Mouse (Mus musculus): ENCODE measurements at regions not wholly inside any gene's neighbourhood (a gene's known extent, or its start where the extent isn't known, plus 50 kb on each side); places are given as distances from the start of the nearest gene placed in this dataset.
A peak's percentile ranks its signal among the peaks of the same experiment; 100 is the strongest.

GRCm38 (mm10) chr16:29840412-29840811 is 223.8 kb upstream of the Hes1 start:
- H3K9ac ChIP-seq (ENCODE audit: low read length) = no peak overlapping the region
- no peaks in the 10 kb centered on the region for H3K36me3 ChIP-seq (ENCODE audit: control insufficient read depth, insufficient read depth, low read length)
- ATAC-seq (no peak), DNase-seq (ENCODE audit: low spot score) (no peak)
- no peak overlapping the region for H3K27ac ChIP-seq (ENCODE audit: low read depth, low read length)
- peaks cover 29% of the 10 kb centered on the region for H3K4me1 ChIP-seq (ENCODE audit: control insufficient read depth, insufficient read depth, low read length)
- 90% methylated on average over 2 of the region's 2 CpGs for WGBS
- H3K9me3 ChIP-seq (replicated peaks; ENCODE audit: control insufficient read depth, low read length) = no peaks in the 10 kb centered on the region
- no peak overlapping the region for H3K4me3 ChIP-seq (ENCODE audit: low read depth, low read length)
- H3K27me3 ChIP-seq (replicated peaks; ENCODE audit: control insufficient read depth, insufficient read depth, low read length) = no peaks in the 10 kb centered on the region
- H3K4me2 ChIP-seq (ENCODE audit: low read length) = no peak overlapping the region

- ATAC-seq (no peak), DNase-seq (ENCODE audit: low spot score) (no peak)
- Histone ChIP-seq H3K9me3 (replicated peaks; ENCODE audit: control insufficient read depth, low read length) (no peaks in the 10 kb centered on the region), H3K4me2 (ENCODE audit: low read length) (no peak overlapping the region), H3K27ac (ENCODE audit: low read depth, low read length) (no peak overlapping the region), H3K4me1 (ENCODE audit: control insufficient read depth, insufficient read depth, low read length) (peaks cover 31% of the 10 kb centered on the region), H3K4me3 (ENCODE audit: low read depth, low read length) (no peak overlapping the region), H3K36me3 (ENCODE audit: control insufficient read depth, insufficient read depth, low read length) (no peaks in the 10 kb centered on the region), H3K9ac (ENCODE audit: low read length) (no peak overlapping the region), H3K27me3 (replicated peaks; ENCODE audit: control insufficient read depth, insufficient read depth, low read length) (no peaks in the 10 kb centered on the region)
- WGBS = 84% methylated on average over 4 of the region's 4 CpGs
Observed at GRCm38 (mm10) chr16:29841132-29841531, 223.1 kb upstream of the Hes1 start.

GRCm38 (mm10) chr16:29842071-29842470 is 222.1 kb upstream of the Hes1 start:
- H3K27ac ChIP-seq (ENCODE audit: low read depth, low read length) = no peak overlapping the region
- no peak for DNase-seq (ENCODE audit: low spot score)
- H3K9ac ChIP-seq (ENCODE audit: low read length) = no peak overlapping the region
- no peak overlapping the region for H3K4me3 ChIP-seq (ENCODE audit: low read depth, low read length)
- 86% methylated on average over 4 of the region's 4 CpGs for WGBS
- no peaks in the 10 kb centered on the region for H3K27me3 ChIP-seq (replicated peaks; ENCODE audit: control insufficient read depth, insufficient read depth, low read length)
- no peaks in the 10 kb centered on the region for H3K9me3 ChIP-seq (replicated peaks; ENCODE audit: control insufficient read depth, low read length)
- no peak for ATAC-seq
- no peaks in the 10 kb centered on the region for H3K36me3 ChIP-seq (ENCODE audit: control insufficient read depth, insufficient read depth, low read length)
- no peak overlapping the region for H3K4me2 ChIP-seq (ENCODE audit: low read length)
- H3K4me1 ChIP-seq (ENCODE audit: control insufficient read depth, insufficient read depth, low read length) = peaks cover 28% of the 10 kb centered on the region

GRCm38 (mm10) chr16:29843490-29843889 is 220.7 kb upstream of the Hes1 start:
- WGBS = 94% methylated on average over 7 of the region's 7 CpGs
- Histone ChIP-seq H3K9me3 (replicated peaks; ENCODE audit: control insufficient read depth, low read length) (no peaks in the 10 kb centered on the region), H3K4me1 (ENCODE audit: control insufficient read depth, insufficient read depth, low read length) (peaks cover 22% of the 10 kb centered on the region), H3K4me2 (ENCODE audit: low read length) (no peak overlapping the region), H3K36me3 (ENCODE audit: control insufficient read depth, insufficient read depth, low read length) (no peaks in the 10 kb centered on the region), H3K9ac (ENCODE audit: low read length) (no peak overlapping the region), H3K4me3 (ENCODE audit: low read depth, low read length) (no peak overlapping the region), H3K27me3 (replicated peaks; ENCODE audit: control insufficient read depth, insufficient read depth, low read length) (no peaks in the 10 kb centered on the region), H3K27ac (ENCODE audit: low read depth, low read length) (no peak overlapping the region)
- ATAC-seq = no peak
- DNase-seq (ENCODE audit: low spot score) = no peak

- Histone ChIP-seq H3K4me1 (ENCODE audit: control insufficient read depth, insufficient read depth, low read length) (peaks cover 12% of the 10 kb centered on the region; the same call in 1 of the 2 replicates), H3K27me3 (replicated peaks; ENCODE audit: control insufficient read depth, insufficient read depth, low read length) (no peaks in the 10 kb centered on the region), H3K9me3 (replicated peaks; ENCODE audit: control insufficient read depth, low read length) (no peaks in the 10 kb centered on the region), H3K4me3 (ENCODE audit: low read depth, low read length) (no peak overlapping the region), H3K27ac (ENCODE audit: low read depth, low read length) (no peak overlapping the region), H3K36me3 (ENCODE audit: control insufficient read depth, insufficient read depth, low read length) (no peaks in the 10 kb centered on the region), H3K4me2 (ENCODE audit: low read length) (no peak overlapping the region), H3K9ac (ENCODE audit: low read length) (no peak overlapping the region)
- peak; percentile 18; the same call in 1 of the 2 replicates for ATAC-seq
- DNase-seq (ENCODE audit: low spot score) = no peak
- WGBS = 27% methylated on average over 11 of the region's 12 CpGs
Observed at GRCm38 (mm10) chr16:29844706-29845596, 219.2 kb upstream of the Hes1 start.

- H3K4me3 ChIP-seq (ENCODE audit: low read depth, low read length) = no peak overlapping the region
- H3K27ac ChIP-seq (ENCODE audit: low read depth, low read length) = no peak overlapping the region
- WGBS = 51% methylated on average over 8 of the region's 8 CpGs
- ATAC-seq (no peak), DNase-seq (ENCODE audit: low spot score) (no peak)
- H3K4me2 ChIP-seq (ENCODE audit: low read length) = no peak overlapping the region
- peaks cover 12% of the 10 kb centered on the region; the same call in 1 of the 2 replicates for H3K4me1 ChIP-seq (ENCODE audit: control insufficient read depth, insufficient read depth, low read length)
- no peaks in the 10 kb centered on the region for H3K27me3 ChIP-seq (replicated peaks; ENCODE audit: control insufficient read depth, insufficient read depth, low read length)
- H3K9me3 ChIP-seq (replicated peaks; ENCODE audit: control insufficient read depth, low read length) = no peaks in the 10 kb centered on the region
- H3K36me3 ChIP-seq (ENCODE audit: control insufficient read depth, insufficient read depth, low read length) = no peaks in the 10 kb centered on the region
- H3K9ac ChIP-seq (ENCODE audit: low read length) = no peak overlapping the region
Observed at GRCm38 (mm10) chr16:29845597-29845986, 218.6 kb upstream of the Hes1 start.

- H3K27ac ChIP-seq (ENCODE audit: low read depth, low read length) = no peak overlapping the region
- H3K9me3 ChIP-seq (replicated peaks; ENCODE audit: control insufficient read depth, low read length) = no peaks in the 10 kb centered on the region
- no peak overlapping the region for H3K4me2 ChIP-seq (ENCODE audit: low read length)
- no peak for ATAC-seq
- DNase-seq (ENCODE audit: low spot score) = no peak
- no peaks in the 10 kb centered on the region for H3K27me3 ChIP-seq (replicated peaks; ENCODE audit: control insufficient read depth, insufficient read depth, low read length)
- 41% methylated on average over 1 of the region's 1 CpGs for WGBS
- H3K4me1 ChIP-seq (ENCODE audit: control insufficient read depth, insufficient read depth, low read length) = peaks cover 12% of the 10 kb centered on the region; the same call in 1 of the 2 replicates
- no peaks in the 10 kb centered on the region for H3K36me3 ChIP-seq (ENCODE audit: control insufficient read depth, insufficient read depth, low read length)
- no peak overlapping the region for H3K4me3 ChIP-seq (ENCODE audit: low read depth, low read length)
- no peak overlapping the region for H3K9ac ChIP-seq (ENCODE audit: low read length)
Observed at GRCm38 (mm10) chr16:29847059-29847458, 217.1 kb upstream of the Hes1 start.

- no peaks in the 10 kb centered on the region for H3K36me3 ChIP-seq (ENCODE audit: control insufficient read depth, insufficient read depth, low read length)
- H3K9ac ChIP-seq (ENCODE audit: low read length) = no peak overlapping the region
- no peaks in the 10 kb centered on the region for H3K9me3 ChIP-seq (replicated peaks; ENCODE audit: control insufficient read depth, low read length)
- H3K4me3 ChIP-seq (ENCODE audit: low read depth, low read length) = no peak overlapping the region
- no peaks in the 10 kb centered on the region for H3K27me3 ChIP-seq (replicated peaks; ENCODE audit: control insufficient read depth, insufficient read depth, low read length)
- H3K4me1 ChIP-seq (ENCODE audit: control insufficient read depth, insufficient read depth, low read length) = peaks cover 12% of the 10 kb centered on the region; the same call in 1 of the 2 replicates
- DNase-seq (ENCODE audit: low spot score) (no peak), ATAC-seq (no peak)
- WGBS = 78% methylated on average over 4 of the region's 4 CpGs
- no peak overlapping the region for H3K27ac ChIP-seq (ENCODE audit: low read depth, low read length)
- no peak overlapping the region for H3K4me2 ChIP-seq (ENCODE audit: low read length)
Observed at GRCm38 (mm10) chr16:29847734-29848133, 216.4 kb upstream of the Hes1 start.

- Histone ChIP-seq H3K27me3 (replicated peaks; ENCODE audit: control insufficient read depth, insufficient read depth, low read length) (no peaks in the 10 kb centered on the region), H3K9me3 (replicated peaks; ENCODE audit: control insufficient read depth, low read length) (no peaks in the 10 kb centered on the region), H3K9ac (ENCODE audit: low read length) (no peak overlapping the region), H3K4me3 (ENCODE audit: low read depth, low read length) (no peak overlapping the region), H3K4me1 (ENCODE audit: control insufficient read depth, insufficient read depth, low read length) (peaks cover 12% of the 10 kb centered on the region; the same call in 1 of the 2 replicates), H3K4me2 (ENCODE audit: low read length) (no peak overlapping the region), H3K36me3 (ENCODE audit: control insufficient read depth, insufficient read depth, low read length) (no peaks in the 10 kb centered on the region), H3K27ac (ENCODE audit: low read depth, low read length) (no peak overlapping the region)
- DNase-seq (ENCODE audit: low spot score) (no peak), ATAC-seq (no peak)
- WGBS = 88% methylated on average over 12 of the region's 12 CpGs
Observed at GRCm38 (mm10) chr16:29848527-29848926, 215.7 kb upstream of the Hes1 start.

Measured in forebrain, embryonic 14.5 days (tissue).